Mouse (Mus musculus) testis, adult 2 months (tissue): ENCODE data around the gene Olfr726. TPM values are rescaled to one million over a fixed set of nuclear protein-coding genes. Genes with fewer than 3 reads are reported as not detected.

ENCODE experiments used
- H3K27ac ChIP-seq: fragments of 200-500 bp; 2 replicates; pipeline ENCODE4 v1.5.1; 2012; ENCODE audit warnings: low read depth, low read length; ENCODE audit not compliant: control insufficient read depth, insufficient read depth
- H3K27me3 ChIP-seq: fragments of 200-500 bp; 2 replicates; pipeline ENCODE4 v1.6.1; 2012; ENCODE audit warnings: mild to moderate bottlenecking, low read length, moderate library complexity; ENCODE audit not compliant: control insufficient read depth, insufficient read depth
- H3K36me3 ChIP-seq: fragments of 200-500 bp; 2 replicates; pipeline ENCODE4 v1.6.1; 2012; ENCODE audit warnings: mild to moderate bottlenecking, low read length; ENCODE audit not compliant: control insufficient read depth, insufficient read depth
- H3K4me1 ChIP-seq: fragments of 200-500 bp; 2 replicates; pipeline ENCODE4 v1.6.1; 2012; ENCODE audit warnings: low read length; ENCODE audit not compliant: control insufficient read depth, insufficient read depth
- H3K4me3 ChIP-seq: fragments of 200-500 bp; 2 replicates; pipeline ENCODE4 v1.5.1; 2012; ENCODE audit warnings: low read depth, mild to moderate bottlenecking, low read length, moderate library complexity, mixed read lengths; ENCODE audit not compliant: control insufficient read depth
- CTCF ChIP-seq: fragments of 200-500 bp; IDR thresholded peaks from 2 replicates; pipeline ENCODE4 v1.5.1; 2012; ENCODE audit warnings: low read depth, mild to moderate bottlenecking, inconsistent platforms, low read length, moderate library complexity; ENCODE audit not compliant: control insufficient read depth, insufficient read depth, insufficient replicate concordance
- POLR2A ChIP-seq: fragments of 200-500 bp; IDR thresholded peaks from 2 replicates; pipeline ENCODE4 v1.6.1; 2012; ENCODE audit warnings: low read depth, mild to moderate bottlenecking, inconsistent platforms, low read length, moderate library complexity; ENCODE audit not compliant: control insufficient read depth
- polyA plus RNA-seq: library from polyadenylated mRNA; depleted of rRNA; stranded (reverse); fragments of >200 nt; gene quantifications from 2 replicates; pipeline ENCODE4 v1.2.3, GENCODE M21; 2012; rRNA removed

Olfr726 gene
- polyA plus RNA-seq = not detected in 2 replicates

DNA sequence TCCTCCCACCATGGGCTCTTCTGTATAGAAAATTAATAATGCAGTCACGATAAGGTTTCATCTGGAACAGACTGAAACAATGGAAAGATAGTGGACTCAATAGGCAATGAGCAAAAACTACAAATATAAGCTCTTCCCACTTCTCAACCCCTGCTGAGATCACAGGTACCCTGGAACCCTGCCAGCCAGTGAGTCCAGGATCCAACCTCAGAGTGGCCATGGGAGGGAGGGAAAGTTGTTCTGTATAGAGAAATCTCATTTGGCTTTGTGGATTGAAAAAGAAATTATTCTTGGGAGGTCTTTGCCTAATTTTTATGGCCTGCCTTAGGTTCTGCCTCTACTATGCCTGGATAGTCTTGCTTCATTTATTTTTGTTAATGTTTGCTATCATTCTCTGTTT, at the start of gene Olfr726:
Gene Olfr726 (minus strand): TSS at position 101 of the 400 bp plus-strand sequence.
- no peaks in the 10 kb centered on the region for H3K4me1 ChIP-seq
- no peak within 1 kb of the TSS for H3K27ac ChIP-seq
- no peak within 1 kb of the TSS for H3K4me3 ChIP-seq
- no peak for TF ChIP-seq CTCF
- TF ChIP-seq POLR2A = no peak
- H3K27me3 ChIP-seq = no peaks in the 10 kb centered on the region
- no peaks in the 10 kb centered on the region for H3K36me3 ChIP-seq

GRCm38 (mm10) chr14:50122886-50123285, 32.1 kb upstream of the Olfr726 start, which contains the start of gene Olfr727:
Olfr727 (plus strand) TSS chr14:50123186.
- H3K4me3 ChIP-seq = no peak within 1 kb of the TSS
- H3K36me3 ChIP-seq = no peaks in the 10 kb centered on the region
- no peak for TF ChIP-seq CTCF
- TF ChIP-seq POLR2A = no peak
- H3K27me3 ChIP-seq = no peaks in the 10 kb centered on the region
- no peak within 1 kb of the TSS for H3K27ac ChIP-seq
- no peaks in the 10 kb centered on the region for H3K4me1 ChIP-seq

DNA sequence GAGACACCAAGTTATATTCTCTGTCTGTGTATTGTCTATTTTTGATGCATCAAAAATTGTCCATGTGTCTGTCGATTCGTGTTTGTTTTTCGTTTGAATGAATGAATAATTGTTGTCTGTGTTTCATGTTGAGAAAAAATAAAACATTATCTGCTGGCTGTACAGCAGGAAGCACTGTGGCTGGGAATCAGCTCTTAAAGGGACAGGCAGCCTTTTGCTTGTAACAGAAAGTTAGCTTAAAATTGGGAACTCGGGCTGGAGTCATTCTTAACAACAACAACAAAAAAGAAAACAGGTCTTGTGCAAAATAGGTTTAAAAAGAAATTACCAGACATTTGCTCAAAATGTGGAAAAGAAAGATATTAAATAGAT, 28.0 kb downstream of the Olfr726 start:
- Histone ChIP-seq H3K27ac (no peak overlapping the region), H3K4me1 (no peaks in the 10 kb centered on the region), H3K27me3 (no peaks in the 10 kb centered on the region), H3K36me3 (no peaks in the 10 kb centered on the region), H3K4me3 (no peak overlapping the region)
- TF ChIP-seq POLR2A = no peak
- TF ChIP-seq CTCF = no peak

DNA sequence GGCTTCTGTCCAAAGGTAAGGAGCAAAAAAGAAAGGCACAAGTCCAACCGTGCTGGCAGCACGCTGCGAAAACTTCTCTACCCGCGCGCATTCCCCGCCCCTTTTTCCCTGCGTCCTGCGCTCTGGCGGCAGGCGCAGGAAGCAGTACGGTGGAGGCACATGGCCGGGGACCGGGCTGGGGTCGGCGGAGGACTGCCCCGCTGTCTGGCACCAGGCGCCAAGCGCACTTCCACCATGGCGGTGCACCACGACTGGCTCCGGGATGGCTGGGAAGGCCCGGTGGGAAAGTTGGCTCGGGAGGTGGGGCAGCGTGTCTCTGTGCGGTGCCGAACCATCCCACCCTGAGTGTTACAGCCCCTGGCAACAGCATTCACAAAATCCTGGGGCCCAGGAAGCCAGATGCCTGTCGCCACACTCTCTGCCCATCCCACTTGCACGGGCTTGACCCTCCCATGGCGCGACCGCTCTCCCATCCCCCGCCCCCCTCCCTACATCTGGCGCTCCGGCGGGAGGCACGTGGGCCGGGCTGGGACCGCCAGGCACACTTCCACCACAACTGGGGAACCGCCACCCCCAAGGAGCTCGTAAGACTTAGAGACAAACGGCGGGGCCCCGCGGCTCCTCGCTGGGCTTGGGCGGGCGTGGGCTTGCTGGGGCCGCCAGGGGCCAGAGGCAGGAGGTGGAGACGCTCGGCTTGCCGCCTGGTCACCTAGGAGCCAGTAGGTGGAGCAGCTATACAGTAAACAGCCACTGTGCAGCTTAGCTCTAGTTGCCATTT, 28.6 kb downstream of the Olfr726 start:
- TF ChIP-seq POLR2A = no peak
- TF ChIP-seq CTCF = peak; percentile 9; the same call in 1 of the 2 replicates
- H3K4me1 ChIP-seq = no peaks in the 10 kb centered on the region
- H3K36me3 ChIP-seq = no peaks in the 10 kb centered on the region
- H3K27me3 ChIP-seq = no peaks in the 10 kb centered on the region
- H3K4me3 ChIP-seq = peak overlapping the region; percentile 54
- H3K27ac ChIP-seq = no peak overlapping the region

GRCm38 (mm10) chr14:50061590-50061954, 29.2 kb downstream of the Olfr726 start:
- H3K4me1 ChIP-seq = no peaks in the 10 kb centered on the region
- no peak for TF ChIP-seq POLR2A
- no peak for TF ChIP-seq CTCF
- no peaks in the 10 kb centered on the region for H3K27me3 ChIP-seq
- H3K27ac ChIP-seq = no peak overlapping the region
- H3K4me3 ChIP-seq = peak overlapping the region; percentile 54
- no peaks in the 10 kb centered on the region for H3K36me3 ChIP-seq

GRCm38 (mm10) chr14:50061179-50061578, 29.6 kb downstream of the Olfr726 start:
- TF ChIP-seq CTCF (no peak), POLR2A (no peak)
- no peaks in the 10 kb centered on the region for H3K27me3 ChIP-seq
- H3K27ac ChIP-seq = no peak overlapping the region
- H3K4me1 ChIP-seq = no peaks in the 10 kb centered on the region
- H3K4me3 ChIP-seq = no peak overlapping the region
- H3K36me3 ChIP-seq = no peaks in the 10 kb centered on the region

DNA sequence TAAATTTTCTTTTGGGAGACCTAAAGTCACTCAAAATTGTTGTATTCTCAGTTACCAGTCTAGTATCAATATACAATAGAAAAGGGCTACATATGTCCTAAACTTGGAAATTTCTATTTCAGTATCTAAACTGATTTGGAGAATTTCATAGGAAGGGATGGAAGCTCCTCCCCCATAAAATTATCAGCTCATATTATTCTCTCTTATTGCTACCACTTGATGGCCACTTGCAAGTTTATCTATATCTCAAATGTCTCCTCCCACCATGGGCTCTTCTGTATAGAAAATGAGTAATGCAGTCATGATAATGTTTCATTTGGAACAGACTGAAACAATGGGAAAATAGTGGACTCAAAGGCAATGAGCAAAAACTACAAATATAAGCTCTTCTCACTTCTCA, 50.5 kb downstream of the Olfr726 start, which contains the start of gene Olfr725:
Gene Olfr725 (minus strand): TSS at position 101 of the 400 bp plus-strand sequence.
- Histone ChIP-seq H3K4me1 (no peaks in the 10 kb centered on the region), H3K27ac (no peak within 1 kb of the TSS), H3K4me3 (no peak within 1 kb of the TSS), H3K36me3 (no peaks in the 10 kb centered on the region), H3K27me3 (no peaks in the 10 kb centered on the region)
- no peak for TF ChIP-seq CTCF
- TF ChIP-seq POLR2A = no peak

Other genes with a start within 250 kb of the Olfr726 start
- gene Olfr722, start 189.0 kb downstream of the Olfr726 start, polyA plus RNA-seq = not detected in 2 replicates
- gene Olfr723, start 159.2 kb downstream of the Olfr726 start, polyA plus RNA-seq = not detected in 2 replicates
- gene Olfr724, start 127.7 kb downstream of the Olfr726 start, polyA plus RNA-seq = not detected in 2 replicates
- gene Olfr725, start 50.6 kb downstream of the Olfr726 start, polyA plus RNA-seq = not detected in 2 replicates
- not detected in 2 replicates for gene Olfr727, start 32.2 kb upstream of the Olfr726 start, polyA plus RNA-seq
- gene Olfr728, start 51.7 kb upstream of the Olfr726 start, polyA plus RNA-seq = not detected in 2 replicates
- not detected in 2 replicates for gene Olfr729, start 62.0 kb upstream of the Olfr726 start, polyA plus RNA-seq
- not detected in 2 replicates for gene Olfr730, start 97.2 kb upstream of the Olfr726 start, polyA plus RNA-seq
- gene Olfr731, start 150.9 kb upstream of the Olfr726 start, polyA plus RNA-seq = 0.06 TPM in 1 of 2 replicates, not detected in the other
- 0.14 and 0.17 TPM in 2 replicates for gene Olfr732, start 193.3 kb upstream of the Olfr726 start, polyA plus RNA-seq
- gene Olfr733, start 210.6 kb upstream of the Olfr726 start, polyA plus RNA-seq = 0.13 TPM in 1 of 2 replicates, not detected in the other
- gene Olfr734, start 235.8 kb upstream of the Olfr726 start, polyA plus RNA-seq = 0.10 and 0.37 TPM in 2 replicates